Comparison of ENCODE assay signal across 34 mouse cellular contexts in genomic region chr2:131851333-131852092, GRCm38 (mm10). TPM values are rescaled to one million over a fixed set of nuclear protein-coding genes. Genes with fewer than 3 reads are reported as not detected.
DNase-seq lines count a peak whose midpoint lies in the region; ATAC-seq lines count a peak whose summit lies in the region.
"Had no signal": no experiment of that assay in that cellular context is flagged by ENCODE, and none has a peak within 500 bp of the region (broad histone marks: within the 10 kb centered on the region; RNA-seq: fewer than 3 reads in every experiment).

No protein-coding gene starts in this region.

- WGBS in intestine, embryonic 16.5 days = 86% methylated on average over 12 of the region's 12 CpGs

- no peak overlapping the region for H3K9ac ChIP-seq in intestine, embryonic 16.5 days (ENCODE audit: low read depth, low read length)
- H3K9ac ChIP-seq: hindbrain, embryonic 15.5 days; stomach, embryonic 15.5 days had no signal

- no peak overlapping the region for H3K4me3 ChIP-seq in intestine, embryonic 16.5 days (ENCODE audit: low read length)
- H3K4me3 ChIP-seq: hindbrain, embryonic 15.5 days; limb, embryonic 10.5 days; stomach, embryonic 15.5 days had no signal

- peaks cover 3% of the 10 kb centered on the region; the same call in 1 of the 2 replicates for H3K4me1 ChIP-seq in intestine, embryonic 16.5 days (ENCODE audit: control insufficient read depth, insufficient read depth, low read length)
- H3K4me1 ChIP-seq: stomach, embryonic 15.5 days had no signal

- H3K36me3 ChIP-seq in intestine, embryonic 16.5 days (ENCODE audit: control insufficient read depth, insufficient read depth, low read length) = no peaks in the 10 kb centered on the region
- H3K36me3 ChIP-seq: hindbrain, embryonic 15.5 days; limb, embryonic 10.5 days; stomach, embryonic 15.5 days had no signal

- H3K9me3 ChIP-seq in intestine, embryonic 16.5 days (ENCODE audit: control insufficient read depth, low read length) = no peaks in the 10 kb centered on the region
- H3K9me3 ChIP-seq: hindbrain, embryonic 15.5 days; limb, embryonic 10.5 days; stomach, embryonic 15.5 days had no signal

- DNase-seq in frontal cortex, adult 2 months (ENCODE audit: extremely low spot score in 1 of 2, low spot score in 1 of 2) = peak; percentile 62 to 71
- no peak for DNase-seq in frontal cortex, postnatal 10 days (ENCODE audit: low spot score in 2 of 2)
- DNase-seq in left cerebral cortex, postnatal 14 days (ENCODE audit: low spot score in 2 of 2) = peak; percentile 25 to 64
- DNase-seq in left cerebral cortex, postnatal 36 days (ENCODE audit: low spot score in 2 of 2) = no peak
- DNase-seq in spleen, adult 12 weeks (ENCODE audit: low spot score) = peak; percentile 24
- no peak for DNase-seq in spleen, adult 18-20 months
- peak; percentile 76 for DNase-seq in telencephalon, adult 2 months (ENCODE audit: low read depth, low spot score)
- DNase-seq: adrenal gland, adult 2 months; cerebellum, adult 2 months; cerebellum, postnatal 25 days; gastrocnemius, postnatal 14 days; heart, adult 11 months; kidney, adult 8-10 months; kidney, postnatal 25 days; liver; lung, adult 2 months; lung, postnatal 14 days; right cerebral cortex, postnatal 14 days; thymus, adult 18-20 months; thymus, postnatal 4 days had no signal

- intact Hi-C loops in left cerebral cortex, postnatal 14 days (cut with DNase I) = no loop called here
- intact Hi-C loops in left cerebral cortex, postnatal 36 days (cut with DNase I) = no loop called here

- no peak overlapping the region for H3K4me2 ChIP-seq in intestine, embryonic 16.5 days (ENCODE audit: low read depth, low read length)
- H3K4me2 ChIP-seq: heart, embryonic 11.5 days; hindbrain, embryonic 15.5 days; midbrain, embryonic 11.5 days; stomach, embryonic 15.5 days had no signal

- no peaks in the 10 kb centered on the region for H3K27me3 ChIP-seq in intestine, embryonic 16.5 days (replicated peaks; ENCODE audit: control insufficient read depth, insufficient read depth, low read length)
- H3K27me3 ChIP-seq: hindbrain, embryonic 15.5 days; stomach, embryonic 15.5 days had no signal

- no peak overlapping the region for H3K27ac ChIP-seq in intestine, embryonic 16.5 days (ENCODE audit: low read length)
- H3K27ac ChIP-seq: hindbrain, embryonic 15.5 days; limb, embryonic 10.5 days; stomach, embryonic 15.5 days had no signal

- no peak for ATAC-seq in intestine, embryonic 16.5 days
- ATAC-seq: CD4-positive, CD25-positive, alpha-beta regulatory T cell, adult 4 months; forebrain, embryonic 16.5 days had no signal

RNA-seq across cellular contexts. Expression of gene Erv3, which starts 8.0 kb away (rescaled TPM):
- 0.48 and 1.4 TPM in 2 replicates for polyA plus RNA-seq in frontal cortex, adult 2 months (2012; rRNA removed)
- under 1 TPM; 0.13 TPM for total RNA-seq in left cerebral cortex, postnatal 14 days (2021)
- under 1 TPM; 0.15 to 0.23 TPM for total RNA-seq in left cerebral cortex, postnatal 36 days (2021)
- not detected in 2 replicates for polyA plus RNA-seq in intestine, embryonic 16.5 days (2015; fragmentation: Nextera tagmentation; extraction: Ambion mirVana)
- total RNA-seq: adrenal gland, adult 2 months; gastrocnemius, postnatal 14 days; hematopoietic stem cell, adult 5-6 weeks; megakaryocyte progenitor cell, adult 5-6 weeks; neutrophil, adult 5-6 weeks had no signal
- polyA plus RNA-seq: adrenal gland, adult 2 months; CD4-positive, CD25-positive, alpha-beta regulatory T cell, adult 4 months; embryonic facial prominence, embryonic 14.5 days; forebrain, embryonic 16.5 days; heart, embryonic 11.5 days; heart, postnatal 0 days; hindbrain, embryonic 15.5 days; intestine, embryonic 14.5 days; limb, embryonic 10.5 days; lung, adult 2 months; midbrain, embryonic 11.5 days; stomach, embryonic 15.5 days had no signal

RNA-seq across cellular contexts. Expression of gene Prnp, which starts 58.2 kb away (rescaled TPM):
- polyA plus RNA-seq in frontal cortex, adult 2 months (2012; rRNA removed) = 648 and 723 TPM in 2 replicates
- 100 to 1,000 TPM; 536 to 553 TPM for total RNA-seq in left cerebral cortex, postnatal 14 days (2021)
- total RNA-seq in left cerebral cortex, postnatal 36 days (2021) = 100 to 1,000 TPM; 729 to 811 TPM
- polyA plus RNA-seq in intestine, embryonic 16.5 days (2015; fragmentation: Nextera tagmentation; extraction: Ambion mirVana) = 49.5 and 50.7 TPM in 2 replicates

RNA-seq across cellular contexts. Expression of gene Prn, which starts 58.2 kb away (rescaled TPM):
- not detected in 2 replicates for polyA plus RNA-seq in frontal cortex, adult 2 months (2012; rRNA removed)
- 1 to 10 TPM in 1 of 2 experiments, not detected in 1; 1.1 TPM for total RNA-seq in left cerebral cortex, postnatal 14 days (2021)
- total RNA-seq in left cerebral cortex, postnatal 36 days (2021) = under 1 TPM in 1 of 2 experiments, not detected in 1; 0.35 TPM
- not detected in 2 replicates for polyA plus RNA-seq in intestine, embryonic 16.5 days (2015; fragmentation: Nextera tagmentation; extraction: Ambion mirVana)
- total RNA-seq: adrenal gland, adult 2 months; gastrocnemius, postnatal 14 days; hematopoietic stem cell, adult 5-6 weeks; megakaryocyte progenitor cell, adult 5-6 weeks; neutrophil, adult 5-6 weeks had no signal
- polyA plus RNA-seq: adrenal gland, adult 2 months; CD4-positive, CD25-positive, alpha-beta regulatory T cell, adult 4 months; cerebellum, adult 2 months; embryonic facial prominence, embryonic 14.5 days; forebrain, embryonic 16.5 days; heart, embryonic 11.5 days; heart, postnatal 0 days; hindbrain, embryonic 15.5 days; intestine, embryonic 14.5 days; limb, embryonic 10.5 days; lung, adult 2 months; midbrain, embryonic 11.5 days; stomach, embryonic 15.5 days had no signal

Comparison
In these comparisons a context has a peak if more than half of its experiments do, and no peak if none do; other contexts are left out.
1. DNase-seq: peak in frontal cortex, adult 2 months (2 of 2), left cerebral cortex, postnatal 14 days (2 of 2), spleen, adult 12 weeks (single experiment) and telencephalon, adult 2 months (single experiment); none in frontal cortex, postnatal 10 days (0 of 2), left cerebral cortex, postnatal 36 days (0 of 2) and spleen, adult 18-20 months (0 of 2).